Mouse (Mus musculus) forebrain, embryonic 11.5 days (tissue): ENCODE measurements around the gene Gcnt3. TPM values are rescaled to one million over a fixed set of nuclear protein-coding genes. Genes with fewer than 3 reads are reported as not detected.

Experiments
- ATAC-seq: fragments of 200-750 bp; cut with Nextera tagmentation; replicated peaks from 2 replicates; pipeline ENCODE4 v1.8.0; 2017; ENCODE audit warnings: moderate TSS enrichment; ENCODE audit not compliant: low FRiP score
- DNase-seq: peaks from one replicate; pipeline ENCODE4 v3.0.0-alpha.2; 2017; ENCODE audit warnings: low spot score
- H3K27ac ChIP-seq: fragments of 300-500 bp; sonication (generic); 2 replicates; pipeline ENCODE4 v1.5.1; 2014; ENCODE audit warnings: low read depth, low read length
- H3K27me3 ChIP-seq: fragments of 300-500 bp; sonication (generic); 2 replicates; pipeline ENCODE4 v1.6.1; 2014; ENCODE audit warnings: mild to moderate bottlenecking, low read length, mixed read lengths; ENCODE audit not compliant: control insufficient read depth, insufficient read depth
- H3K36me3 ChIP-seq: fragments of 300-500 bp; sonication (generic); 2 replicates; pipeline ENCODE4 v1.6.1; 2014; ENCODE audit warnings: mild to moderate bottlenecking, low read length, moderate library complexity, mixed read lengths; ENCODE audit not compliant: control insufficient read depth, insufficient read depth
- H3K4me1 ChIP-seq: fragments of 300-500 bp; sonication (generic); replicated peaks from 2 replicates; pipeline ENCODE4 v1.6.1; 2014; ENCODE audit warnings: low read length, mixed read lengths; ENCODE audit not compliant: control insufficient read depth, insufficient read depth
- H3K4me2 ChIP-seq: fragments of 300-500 bp; sonication (generic); 2 replicates; pipeline ENCODE4 v1.6.1; 2014; ENCODE audit warnings: low read depth, mild to moderate bottlenecking, low read length, moderate library complexity, mixed read lengths; ENCODE audit not compliant: severe bottlenecking
- H3K4me3 ChIP-seq: fragments of 300-500 bp; sonication (generic); 2 replicates; pipeline ENCODE4 v1.5.1; 2014; ENCODE audit warnings: low read depth, low read length
- H3K9ac ChIP-seq: fragments of 300-500 bp; sonication (generic); 2 replicates; pipeline ENCODE4 v1.6.1; 2014; ENCODE audit warnings: low read length
- H3K9me3 ChIP-seq: fragments of 300-500 bp; sonication (generic); 2 replicates; pipeline ENCODE4 v1.6.1; 2016; ENCODE audit warnings: low read length, mixed read lengths; ENCODE audit not compliant: control insufficient read depth
- WGBS: fragments of 180-500 bp; shearing (Covaris S2); extraction: QIAGEN DNeasy Blood & Tissue Kit; methylation state at CpG from one replicate; pipeline ENCODE4 v1.1.7; 2014; 5-methylcytosine and 5-hydroxymethylcytosine counted together
- polyA plus RNA-seq: library from polyadenylated mRNA; unstranded; fragments of >200 nt; fragmentation: Nextera tagmentation; extraction: Ambion mirVana; gene quantifications from 2 replicates; pipeline ENCODE4 v1.2.1, GENCODE M21; 2014

Gene Gcnt3
- polyA plus RNA-seq, 1 experiment from 2014 or later = not detected

DNA sequence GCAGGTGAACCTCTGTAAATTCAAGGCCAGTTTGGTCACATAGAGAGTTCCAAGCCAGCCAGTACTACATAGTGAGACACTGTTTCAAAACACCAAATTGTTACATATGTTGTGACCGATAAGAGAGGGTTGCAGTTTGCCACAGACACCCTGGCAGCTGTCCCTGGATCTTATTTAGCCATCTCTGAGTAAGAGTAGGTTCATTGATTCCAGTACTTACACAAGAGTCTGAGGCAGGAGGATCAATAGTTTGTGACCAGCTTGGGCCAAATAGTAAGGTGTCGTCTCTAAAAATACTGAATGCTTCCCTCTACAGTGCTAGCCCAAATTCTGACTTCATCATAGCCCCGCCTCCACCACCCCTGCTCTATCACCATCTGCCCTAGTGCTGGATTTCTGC lies 40.1 kb upstream of the Gcnt3 start:
- ATAC-seq (no peak), DNase-seq (no peak)
- Histone ChIP-seq H3K36me3 (no peaks in the 10 kb centered on the region), H3K9ac (no peak overlapping the region), H3K4me1 (no peaks in the 10 kb centered on the region), H3K27me3 (no peaks in the 10 kb centered on the region), H3K27ac (no peak overlapping the region), H3K4me3 (no peak overlapping the region), H3K4me2 (no peak overlapping the region), H3K9me3 (no peaks in the 10 kb centered on the region)
- WGBS = 87% methylated on average over 3 of the region's 3 CpGs

- Histone ChIP-seq H3K4me3 (no peak overlapping the region), H3K36me3 (no peaks in the 10 kb centered on the region), H3K27me3 (no peaks in the 10 kb centered on the region), H3K9ac (no peak overlapping the region), H3K27ac (no peak overlapping the region), H3K4me2 (no peak overlapping the region), H3K9me3 (no peaks in the 10 kb centered on the region), H3K4me1 (no peaks in the 10 kb centered on the region)
- WGBS = 78% methylated on average over 7 of the region's 7 CpGs
- no peak for DNase-seq
- ATAC-seq = no peak
Observed at GRCm38 (mm10) chr9:70077170-70077569, 39.3 kb upstream of the Gcnt3 start.

DNA sequence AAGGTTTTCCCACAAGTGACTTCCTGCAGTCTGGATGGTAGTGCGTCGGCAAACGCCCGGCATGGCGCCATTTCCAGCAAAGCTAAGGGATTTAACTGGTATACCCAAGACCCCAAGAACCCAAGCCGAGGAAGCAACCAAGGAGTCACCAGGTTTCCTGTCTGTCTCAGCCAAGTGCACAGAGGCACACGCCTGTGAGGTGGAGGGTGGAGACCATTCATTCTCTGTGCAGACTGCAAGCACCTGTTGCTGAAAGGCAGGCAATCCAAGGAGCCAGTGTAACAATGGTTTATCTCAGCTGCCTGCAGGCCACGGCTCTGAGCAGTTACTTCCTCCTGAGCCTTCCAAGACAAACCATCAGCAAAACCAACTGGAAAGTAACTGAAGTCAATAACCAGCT lies 34.5 kb upstream of the Gcnt3 start:
- H3K4me2 ChIP-seq = no peak overlapping the region
- H3K4me1 ChIP-seq = no peaks in the 10 kb centered on the region
- no peaks in the 10 kb centered on the region for H3K36me3 ChIP-seq
- no peak for DNase-seq
- no peaks in the 10 kb centered on the region for H3K9me3 ChIP-seq
- WGBS = 83% methylated on average over 8 of the region's 8 CpGs
- H3K27ac ChIP-seq = no peak overlapping the region
- no peak overlapping the region for H3K4me3 ChIP-seq
- no peaks in the 10 kb centered on the region for H3K27me3 ChIP-seq
- ATAC-seq = no peak
- no peak overlapping the region for H3K9ac ChIP-seq

DNA sequence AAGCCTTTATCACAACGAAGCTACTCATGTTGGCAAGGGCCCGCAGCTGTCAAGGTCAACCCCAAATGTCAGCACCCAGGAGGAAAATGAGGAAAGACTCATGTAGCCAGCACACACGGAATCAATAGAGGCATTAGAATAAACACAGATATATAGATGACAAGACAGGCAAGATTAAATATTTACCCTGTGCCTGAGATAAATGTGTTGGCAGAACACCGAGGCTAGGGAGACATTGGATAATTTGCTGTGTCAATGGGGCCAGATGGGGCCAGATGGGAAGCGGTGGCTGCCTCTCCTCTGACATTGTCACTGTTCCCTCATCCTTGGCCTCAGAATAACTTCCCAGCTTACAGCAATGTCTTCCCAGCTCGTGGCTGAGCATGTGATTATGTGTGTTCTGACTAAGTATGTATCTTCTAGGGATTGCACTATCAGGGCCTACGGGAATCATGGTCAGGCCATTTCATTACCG lies 32.1 kb upstream of the Gcnt3 start:
- H3K9me3 ChIP-seq = no peaks in the 10 kb centered on the region
- no peaks in the 10 kb centered on the region for H3K36me3 ChIP-seq
- H3K4me2 ChIP-seq = no peak overlapping the region
- ATAC-seq (no peak), DNase-seq (no peak)
- 82% methylated on average over 8 of the region's 8 CpGs for WGBS
- no peaks in the 10 kb centered on the region for H3K4me1 ChIP-seq
- no peak overlapping the region for H3K4me3 ChIP-seq
- H3K27ac ChIP-seq = no peak overlapping the region
- H3K27me3 ChIP-seq = no peaks in the 10 kb centered on the region
- no peak overlapping the region for H3K9ac ChIP-seq

DNA sequence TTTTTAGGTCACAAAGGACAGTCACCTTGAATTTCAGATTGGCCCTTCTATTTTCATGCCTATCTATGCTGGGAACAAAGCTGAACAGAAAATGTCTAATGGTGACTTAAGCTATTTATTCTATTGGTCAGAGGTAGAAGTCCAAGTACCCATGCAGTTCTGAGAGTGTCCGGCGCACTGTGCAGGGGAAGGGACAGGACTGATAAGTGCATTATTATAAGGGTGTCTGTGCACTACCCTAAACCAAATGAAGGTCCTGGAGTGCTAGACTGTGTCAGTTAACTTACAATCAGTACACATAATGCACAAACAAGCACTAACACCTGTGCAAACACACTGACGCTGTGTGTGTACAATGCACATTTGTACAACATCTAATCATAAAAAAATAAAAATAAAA lies 29.6 kb upstream of the Gcnt3 start:
- H3K9ac ChIP-seq = no peak overlapping the region
- 90% methylated on average over 3 of the region's 3 CpGs for WGBS
- H3K27ac ChIP-seq = no peak overlapping the region
- no peak for ATAC-seq
- H3K36me3 ChIP-seq = no peaks in the 10 kb centered on the region
- H3K27me3 ChIP-seq = no peaks in the 10 kb centered on the region
- no peak for DNase-seq
- H3K4me2 ChIP-seq = no peak overlapping the region
- H3K9me3 ChIP-seq = no peaks in the 10 kb centered on the region
- H3K4me1 ChIP-seq = no peaks in the 10 kb centered on the region
- H3K4me3 ChIP-seq = no peak overlapping the region

DNA sequence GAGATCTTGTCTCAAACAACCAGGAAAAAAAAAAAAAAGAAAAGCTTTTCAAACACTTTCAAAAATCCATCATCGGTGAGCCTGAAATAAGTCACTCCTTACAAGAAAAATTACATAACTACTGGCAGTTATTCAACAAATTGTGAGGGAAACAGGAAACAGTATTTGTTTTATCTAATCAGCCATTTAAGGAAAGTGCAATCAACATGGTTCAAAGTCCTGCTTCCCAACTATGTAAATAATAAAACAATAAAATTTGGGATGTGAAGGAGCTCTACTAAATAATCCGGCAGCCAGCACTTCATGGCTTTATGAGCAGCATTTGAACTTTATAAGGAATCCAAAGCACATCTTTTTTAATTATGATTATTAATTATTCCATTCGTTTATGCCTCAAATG lies 24.1 kb upstream of the Gcnt3 start:
- Histone ChIP-seq H3K36me3 (no peaks in the 10 kb centered on the region), H3K27ac (no peak overlapping the region), H3K9ac (no peak overlapping the region), H3K27me3 (no peaks in the 10 kb centered on the region), H3K4me1 (no peaks in the 10 kb centered on the region), H3K4me3 (no peak overlapping the region), H3K4me2 (no peak overlapping the region), H3K9me3 (no peaks in the 10 kb centered on the region)
- DNase-seq = no peak
- WGBS = 93% methylated on average over 3 of the region's 3 CpGs
- no peak for ATAC-seq

DNA sequence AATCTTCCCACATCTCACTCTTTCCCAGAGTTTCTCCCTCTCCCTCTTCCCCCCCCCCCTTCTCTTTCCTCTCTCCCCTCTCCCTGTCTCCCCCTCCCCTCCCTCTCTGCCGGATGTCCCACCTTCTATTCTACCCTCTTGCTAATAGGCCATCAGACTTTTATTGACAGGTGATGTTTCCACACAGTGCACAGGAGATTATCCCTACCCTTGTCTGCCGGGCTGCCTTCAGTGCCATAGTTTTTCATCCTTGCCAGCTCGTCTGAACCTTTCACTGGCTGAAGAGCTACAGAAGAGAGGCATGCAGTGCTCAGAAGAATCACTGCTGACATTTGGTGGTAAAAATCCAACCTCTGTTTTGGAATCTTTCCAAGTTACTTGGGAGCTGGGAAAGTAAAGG lies 15.5 kb upstream of the Gcnt3 start:
- H3K27me3 ChIP-seq = no peaks in the 10 kb centered on the region
- H3K4me1 ChIP-seq = no peaks in the 10 kb centered on the region
- H3K36me3 ChIP-seq = no peaks in the 10 kb centered on the region
- no peak overlapping the region for H3K27ac ChIP-seq
- DNase-seq = no peak
- H3K9ac ChIP-seq = no peak overlapping the region
- H3K9me3 ChIP-seq = no peaks in the 10 kb centered on the region
- WGBS = 46% methylated on average over 3 of the region's 3 CpGs
- H3K4me2 ChIP-seq = no peak overlapping the region
- no peak for ATAC-seq
- no peak overlapping the region for H3K4me3 ChIP-seq

DNA sequence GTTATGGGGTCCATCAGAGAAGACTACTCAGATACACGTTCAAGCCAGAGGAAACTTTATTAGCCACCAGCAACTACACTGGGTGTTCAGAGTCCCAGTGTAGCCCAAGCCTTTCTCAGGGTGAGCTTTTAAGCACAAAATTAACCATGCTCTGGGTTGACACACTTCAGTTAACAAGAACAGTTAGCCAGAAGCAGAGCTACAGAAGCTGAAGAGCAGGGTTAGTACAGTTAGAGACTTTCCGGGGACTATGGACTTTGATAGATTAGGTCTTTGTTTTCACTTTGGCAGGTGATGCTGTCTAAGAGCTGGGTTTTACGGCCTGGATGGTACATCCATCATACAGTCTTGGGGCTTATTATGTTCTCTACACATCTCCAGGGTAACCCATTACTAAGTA lies 14.8 kb upstream of the Gcnt3 start:
- no peaks in the 10 kb centered on the region for H3K9me3 ChIP-seq
- no peak overlapping the region for H3K4me2 ChIP-seq
- no peak overlapping the region for H3K9ac ChIP-seq
- H3K27me3 ChIP-seq = no peaks in the 10 kb centered on the region
- H3K4me3 ChIP-seq = no peak overlapping the region
- H3K36me3 ChIP-seq = no peaks in the 10 kb centered on the region
- ATAC-seq (no peak), DNase-seq (no peak)
- H3K27ac ChIP-seq = no peak overlapping the region
- WGBS = 86% methylated on average over 3 of the region's 3 CpGs
- no peaks in the 10 kb centered on the region; the same call in 1 of the 2 replicates for H3K4me1 ChIP-seq

GRCm38 (mm10) chr9:70049839-70050238 lies 12.0 kb upstream of the Gcnt3 start:
- no peak overlapping the region for H3K9ac ChIP-seq
- no peaks in the 10 kb centered on the region for H3K9me3 ChIP-seq
- H3K4me2 ChIP-seq = no peak overlapping the region
- 48% methylated on average over 8 of the region's 8 CpGs for WGBS
- no peaks in the 10 kb centered on the region; the same call in 1 of the 2 replicates for H3K4me1 ChIP-seq
- no peak overlapping the region for H3K4me3 ChIP-seq
- H3K27ac ChIP-seq = no peak overlapping the region
- no peaks in the 10 kb centered on the region for H3K27me3 ChIP-seq
- DNase-seq (no peak), ATAC-seq (no peak)
- no peaks in the 10 kb centered on the region for H3K36me3 ChIP-seq
